Mouse (Mus musculus) stomach, postnatal 0 days (tissue): ENCODE measurements around the gene Fndc11.

ENCODE experiments used
- CTCF ChIP-seq: IDR thresholded peaks from 2 replicates; pipeline ENCODE4 v1.5.1; 2016; ENCODE audit warnings: antibody characterized with exemption, low read depth, mild to moderate bottlenecking, moderate library complexity
- EP300 ChIP-seq: optimal IDR thresholded peaks from 2 replicates; pipeline ENCODE3; 2016; ENCODE audit warnings: antibody characterized with exemption

DNA sequence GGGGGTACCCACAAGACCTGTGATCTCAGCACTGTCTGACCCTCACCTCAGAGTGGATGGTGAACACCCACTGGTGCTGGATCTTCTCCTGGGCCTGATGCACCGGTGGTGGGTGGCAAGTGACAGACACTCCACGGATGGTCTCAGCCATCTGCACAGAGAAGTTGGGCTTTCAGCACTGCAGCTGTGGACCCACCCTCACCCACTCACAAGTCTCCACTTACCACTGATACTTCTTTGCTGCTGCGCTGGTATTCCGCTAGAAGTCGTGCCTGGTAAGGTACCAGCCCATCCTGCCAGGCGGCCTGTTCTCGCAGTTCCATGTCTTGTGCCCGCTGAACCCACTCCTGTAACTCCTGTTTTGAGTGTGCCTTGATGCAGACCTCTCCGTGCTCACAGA is 19.4 kb downstream of the Fndc11 start:
- TF ChIP-seq EP300: no peak
- TF ChIP-seq CTCF: no peak
